8 mouse cellular contexts compared by ENCODE assay signal in the genomic region with DNA sequence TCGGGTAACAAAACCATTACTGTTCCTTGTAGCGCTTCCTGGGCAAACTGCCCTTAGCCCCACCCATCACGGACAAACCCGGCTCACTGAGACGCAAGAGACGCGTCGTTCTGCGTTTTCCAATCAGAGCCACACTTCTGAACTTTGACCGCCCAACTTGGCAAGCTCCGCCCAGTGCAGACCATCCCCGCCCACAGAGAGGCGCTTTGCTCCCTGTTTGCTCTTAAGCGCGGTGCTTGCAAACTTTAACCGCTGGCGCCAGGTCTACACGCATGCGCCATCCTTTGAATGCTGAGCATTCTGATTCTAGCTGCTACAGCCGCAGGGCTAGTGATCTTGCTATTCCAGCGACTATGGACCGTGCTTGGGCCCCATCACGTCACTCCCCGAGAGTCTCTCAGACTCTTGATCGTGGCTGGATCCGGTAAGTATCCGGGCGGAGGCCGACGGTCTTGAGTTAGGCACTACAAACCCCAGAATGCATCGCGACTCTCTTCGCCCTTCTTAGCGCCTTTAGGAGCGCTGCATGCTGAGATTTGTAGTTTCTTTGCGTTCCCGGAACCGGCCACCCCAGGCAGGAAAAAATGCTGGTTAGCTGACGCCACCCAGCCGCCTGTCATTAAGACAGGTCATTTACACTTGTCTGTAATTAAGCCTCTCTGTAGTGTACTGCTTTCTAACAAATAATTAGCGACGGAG. TPM values are rescaled to one million over a fixed set of nuclear protein-coding genes. Genes with fewer than 3 reads are reported as not detected.
DNase-seq lines count a peak whose midpoint lies in the region; ATAC-seq and TF ChIP-seq lines count a peak whose summit lies in the region.

Alg14 (plus strand) TSS at position 214 of the 699 bp plus-strand sequence.

- H3K9me3 ChIP-seq in kidney, embryonic 14.5 days (ENCODE audit: control insufficient read depth, low read length): no peaks in the 10 kb centered on the region
- no peaks in the 10 kb centered on the region for H3K9me3 ChIP-seq in limb, embryonic 15.5 days

- peak within 1 kb of the TSS; percentile 71 for H3K9ac ChIP-seq in kidney, embryonic 14.5 days (ENCODE audit: low read depth, low read length)
- peak within 1 kb of the TSS; percentile 59 for H3K9ac ChIP-seq in limb, embryonic 15.5 days

- H3K27me3 ChIP-seq in kidney, embryonic 14.5 days (ENCODE audit: control insufficient read depth, insufficient read depth, low read length): no peaks in the 10 kb centered on the region
- no peaks in the 10 kb centered on the region for H3K27me3 ChIP-seq in limb, embryonic 15.5 days

- peak within 1 kb of the TSS; percentile 79 for H3K27ac ChIP-seq in bone marrow macrophage, adult 2 months (ENCODE audit: insufficient read depth, low read depth, low read length)
- H3K27ac ChIP-seq in embryonic fibroblast, embryonic 13.5 days (ENCODE audit: insufficient read depth, low read length): peak within 1 kb of the TSS; percentile 90
- H3K27ac ChIP-seq in kidney, embryonic 14.5 days (ENCODE audit: low read depth, low read length): peak within 1 kb of the TSS; percentile 92
- H3K27ac ChIP-seq in limb, embryonic 15.5 days: peak within 1 kb of the TSS; percentile 97

- H3K4me2 ChIP-seq in kidney, embryonic 14.5 days (replicated peaks; ENCODE audit: low read depth, low read length): peak within 1 kb of the TSS; percentile 45
- H3K4me2 ChIP-seq in limb, embryonic 15.5 days: peak within 1 kb of the TSS; percentile 54

- peak; percentile 96 for ATAC-seq in kidney, embryonic 14.5 days (ENCODE audit: low FRiP score, low TSS enrichment)
- ATAC-seq in limb, embryonic 15.5 days (ENCODE audit: insufficient number of reproducible peaks, low FRiP score, low TSS enrichment, low read depth): peak; percentile 98

- peaks cover 4% of the 10 kb centered on the region; the same call in 1 of the 2 replicates for H3K4me1 ChIP-seq in bone marrow macrophage, adult 2 months (ENCODE audit: control insufficient read depth, insufficient read depth, low read length)
- H3K4me1 ChIP-seq in embryonic fibroblast, embryonic 13.5 days (ENCODE audit: control insufficient read depth, insufficient read depth, low read length): peaks cover 7% of the 10 kb centered on the region; the same call in 1 of the 2 replicates
- peaks cover 3% of the 10 kb centered on the region; the same call in 1 of the 2 replicates for H3K4me1 ChIP-seq in kidney, embryonic 14.5 days (ENCODE audit: control insufficient read depth, insufficient read depth, low read length)
- H3K4me1 ChIP-seq in limb, embryonic 15.5 days: peaks cover 7% of the 10 kb centered on the region; the same call in 1 of the 2 replicates

- TF ChIP-seq POLR2A in bone marrow macrophage, adult 2 months (IDR thresholded peaks at IDR 0.05; ENCODE audit: borderline replicate concordance, low read depth, low read length): no peak
- TF ChIP-seq POLR2A in embryonic fibroblast, embryonic 13.5 days (IDR thresholded peaks at IDR 0.05; ENCODE audit: low read depth, low read length): peak; percentile 91

- WGBS in kidney, embryonic 14.5 days: under 1% methylated on average over 42 of the region's 42 CpGs
- under 1% methylated on average over 42 of the region's 42 CpGs for WGBS in limb, embryonic 15.5 days

- TF ChIP-seq CTCF in bone marrow macrophage, adult 2 months (IDR thresholded peaks at IDR 0.05; ENCODE audit: low read depth, low read length): no peak
- no peak for TF ChIP-seq CTCF in embryonic fibroblast, embryonic 13.5 days (IDR thresholded peaks at IDR 0.05; ENCODE audit: borderline replicate concordance, insufficient read depth, low read length)

- no peaks in the 10 kb centered on the region for H3K36me3 ChIP-seq in kidney, embryonic 14.5 days (ENCODE audit: control insufficient read depth, insufficient read depth, low read length)
- H3K36me3 ChIP-seq in limb, embryonic 15.5 days: no peaks in the 10 kb centered on the region

- DNase-seq in A20 (ENCODE audit: low read depth, low spot score): peak; percentile 98
- peak; percentile 98 to 99 for DNase-seq in heart, adult 9 months (ENCODE audit: low spot score in 2 of 2)
- DNase-seq in monocyte, adult 2 months (ENCODE audit: low read depth in 1 of 2, low spot score in 2 of 2): peak; percentile 93 to 97
- peak; percentile 98 for DNase-seq in spleen, postnatal 36 days (ENCODE audit: low spot score in 2 of 2)

- H3K4me3 ChIP-seq in bone marrow macrophage, adult 2 months (ENCODE audit: insufficient read depth, low read length): peak within 1 kb of the TSS; percentile 71
- peak within 1 kb of the TSS; percentile 67 for H3K4me3 ChIP-seq in embryonic fibroblast, embryonic 13.5 days (ENCODE audit: insufficient read depth, low read length)
- peak within 1 kb of the TSS; percentile 66 for H3K4me3 ChIP-seq in kidney, embryonic 14.5 days (ENCODE audit: low read length)
- peak within 1 kb of the TSS; percentile 70 for H3K4me3 ChIP-seq in limb, embryonic 15.5 days

RNA-seq across cellular contexts. Expression of gene Alg14, which starts in this region (rescaled TPM):
- polyA plus RNA-seq in bone marrow macrophage, adult 2 months (2012; ENCODE audit: insufficient read depth, insufficient read length, missing spikeins): 17.8 and 21.3 TPM in 2 replicates
- 34.8 and 49.0 TPM in 2 replicates for polyA plus RNA-seq in embryonic fibroblast, embryonic 13.5 days (2011; ENCODE audit: insufficient read length, low read depth, missing spikeins)
- polyA plus RNA-seq in kidney, embryonic 14.5 days (2014; fragmentation: Nextera tagmentation; extraction: Ambion mirVana): 41.3 and 43.8 TPM in 2 replicates
- 41.6 and 43.9 TPM in 2 replicates for polyA plus RNA-seq in limb, embryonic 15.5 days (2015; fragmentation: Nextera tagmentation; extraction: Ambion mirVana)

Comparison
In these comparisons a context has a peak if more than half of its experiments do, and no peak if none do; other contexts are left out.
1. Peak in every context shown above with its lines: DNase-seq, ATAC-seq, H3K4me3 ChIP-seq and H3K27ac ChIP-seq.